Mouse (Mus musculus) liver, embryonic 13.5 days (tissue): ENCODE measurements around the gene Gm5129. TPM values are rescaled to one million over a fixed set of nuclear protein-coding genes. Genes with fewer than 3 reads are reported as not detected.

ENCODE experiments used
- polyA plus RNA-seq: library from polyadenylated mRNA; unstranded; fragments of >200 nt; fragmentation: Nextera tagmentation; extraction: Ambion mirVana; gene quantifications from 2 replicates; pipeline ENCODE4 v1.2.1, GENCODE M21; 2015

The Gm5129 gene
- polyA plus RNA-seq, 1 experiment from 2014 or later: not detected

Other genes starting within 250 kb of the Gm5129 start
- 12.9 and 13.4 TPM in 2 replicates for gene Ube3c, start 166.7 kb downstream of the Gm5129 start, polyA plus RNA-seq
- gene Dnajb6, start 248 bp downstream of the Gm5129 start, polyA plus RNA-seq: 100 and 125 TPM in 2 replicates